Mouse (Mus musculus) olfactory bulb, adult 2 months (tissue): ENCODE data around the gene Zer1.
"Not testable (repeated sequence)": the region's sequence is repeated elsewhere in the genome, so short reads cannot be mapped to it uniquely, and the experiment has no call there.

ENCODE experiments used
- CTCF ChIP-seq: fragments of 200-500 bp; IDR thresholded peaks from 2 replicates; pipeline ENCODE4 v1.5.1; 2012; ENCODE audit warnings: low read depth, mild to moderate bottlenecking, low read length, moderate library complexity; ENCODE audit not compliant: insufficient read depth
- POLR2A ChIP-seq: fragments of 200-500 bp; IDR thresholded peaks from 2 replicates; pipeline ENCODE4 v1.6.1; 2012; ENCODE audit warnings: mild to moderate bottlenecking, low read depth, low read length, moderate library complexity; ENCODE audit not compliant: insufficient read depth

- TF ChIP-seq CTCF, POLR2A: not testable (repeated sequence)
Observed at GRCm38 (mm10) chr2:30159871-30160270, 35.5 kb upstream of the Zer1 start.
